In the genomic region with DNA sequence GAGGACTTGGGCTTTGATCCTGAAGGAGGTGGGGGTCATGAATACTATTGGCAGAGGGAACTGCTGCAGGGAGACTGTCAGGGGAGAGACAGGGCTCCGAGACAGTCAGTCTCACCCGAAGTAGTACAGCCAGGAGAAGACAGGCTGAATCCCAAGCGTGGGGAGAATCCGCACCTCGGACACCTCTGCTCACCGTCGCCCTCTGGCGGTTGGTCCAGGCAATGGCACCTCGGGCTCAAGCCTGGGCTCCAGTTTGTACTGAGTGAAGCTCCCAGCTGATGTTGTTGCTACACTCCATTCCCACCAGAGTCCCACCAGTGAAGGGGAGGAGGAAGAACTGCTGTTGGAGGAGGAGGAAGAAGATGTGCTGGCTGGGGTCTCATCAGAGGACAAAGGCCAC, we compare ENCODE assay signal across 8 mouse cellular contexts. TPM values are rescaled to one million over a fixed set of nuclear protein-coding genes. Genes with fewer than 3 reads are reported as not detected.
A peak's percentile ranks its signal among the peaks of the same experiment; 100 is the strongest.
DNase-seq lines count a peak whose midpoint lies in the region; ATAC-seq and TF ChIP-seq lines count a peak whose summit lies in the region.

No protein-coding gene starts in this region.

- peak; percentile 100 for TF ChIP-seq CTCF in G1E (IDR thresholded peaks at IDR 0.05; ENCODE audit: low read depth, low read length)
- TF ChIP-seq CTCF in brain, embryonic 14.5 days (IDR thresholded peaks at IDR 0.05; ENCODE audit: borderline replicate concordance, extremely low read depth, insufficient read depth, insufficient read length) = peak; percentile 98

- no peaks in the 10 kb centered on the region for H3K27me3 ChIP-seq in G1E (ENCODE audit: insufficient read depth, low read length)
- no peaks in the 10 kb centered on the region for H3K27me3 ChIP-seq in forebrain, embryonic 10.5 days (ENCODE audit: poor library complexity, severe bottlenecking)

- H3K36me3 ChIP-seq in G1E (replicated peaks) = peaks cover 44% of the 10 kb centered on the region
- H3K36me3 ChIP-seq in forebrain, embryonic 10.5 days (replicated peaks) = peaks cover 55% of the 10 kb centered on the region

- WGBS in forebrain, embryonic 10.5 days = 8% methylated on average over 9 of the region's 9 CpGs

- TF ChIP-seq POLR2A in brain, embryonic 14.5 days (IDR thresholded peaks at IDR 0.05; ENCODE audit: borderline replicate concordance, extremely low read depth, insufficient read depth, insufficient read length, poor library complexity, severe bottlenecking) = no peak

- H3K4me3 ChIP-seq in G1E (ENCODE audit: low read depth, low read length) = peak overlapping the region; percentile 92; the same call in 1 of the 2 replicates
- H3K4me3 ChIP-seq in forebrain, embryonic 10.5 days = peak overlapping the region; percentile 85

- no peaks in the 10 kb centered on the region for H3K9me3 ChIP-seq in G1E (replicated peaks)
- no peaks in the 10 kb centered on the region for H3K9me3 ChIP-seq in forebrain, embryonic 10.5 days

- peaks cover 42% of the 10 kb centered on the region for H3K4me1 ChIP-seq in G1E (ENCODE audit: insufficient read depth, low read depth, low read length)
- H3K4me1 ChIP-seq in forebrain, embryonic 10.5 days = peaks cover 45% of the 10 kb centered on the region

- no peak for ATAC-seq in G1E (ENCODE audit: extremely low read depth, insufficient number of reproducible peaks, low FRiP score, poor library complexity, severe bottlenecking)

- H3K27ac ChIP-seq in forebrain, embryonic 10.5 days = peak overlapping the region; percentile 97; the same call in 1 of the 2 replicates

- DNase-seq in G1E (ENCODE audit: low spot score) = peak; percentile 31
- peak; percentile 47 for DNase-seq in brain, embryonic 14.5 days (ENCODE audit: low read depth)
- DNase-seq in forebrain, embryonic 10.5 days (ENCODE audit: extremely low spot score, low spot score) = peak; percentile 79
- peak; percentile 89 for DNase-seq in heart, postnatal 4 days
- DNase-seq in layer of hippocampus, adult 9-10 months (ENCODE audit: low spot score) = peak; percentile 63
- DNase-seq in lung, postnatal 4 days = peak; percentile 75 to 88
- peak; percentile 40 for DNase-seq in retina, postnatal 7 days (ENCODE audit: low read depth, low spot score)
- peak; percentile 58 for DNase-seq in yolk sac, embryonic 10.5 days (ENCODE audit: low spot score)

RNA-seq across cellular contexts. Expression of a gene that starts 5.2 kb away (rescaled TPM):
- total RNA-seq in G1E (2014; fragmentation: Nextera tagmentation) (11.2 and 25.4 TPM in 2 replicates), G1E (2017) (39.1 and 43.9 TPM in 2 replicates)
- 46.2 and 48.5 TPM in 2 replicates for polyA plus RNA-seq in G1E (2012)
- 223 and 288 TPM in 2 replicates for polyA plus RNA-seq in brain, embryonic 14.5 days (2012; rRNA removed)
- 105 and 114 TPM in 2 replicates for polyA plus RNA-seq in forebrain, embryonic 10.5 days (2016; fragmentation: Nextera tagmentation; extraction: Ambion mirVana)
- total RNA-seq in heart, postnatal 4 days (2021) = 10 to 100 TPM; 42.7 to 44.7 TPM

RNA-seq across cellular contexts. Expression of a gene that starts 5.3 kb away (rescaled TPM):
- not detected in 2 replicates for total RNA-seq in G1E (2014; fragmentation: Nextera tagmentation)
- total RNA-seq in G1E (2017) = 0.27 and 0.29 TPM in 2 replicates
- not detected in 2 replicates for polyA plus RNA-seq in G1E (2012)
- 5.7 and 7.5 TPM in 2 replicates for polyA plus RNA-seq in brain, embryonic 14.5 days (2012; rRNA removed)
- 5.6 and 7.4 TPM in 2 replicates for polyA plus RNA-seq in forebrain, embryonic 10.5 days (2016; fragmentation: Nextera tagmentation; extraction: Ambion mirVana)
- total RNA-seq in heart, postnatal 4 days (2021) = 10 to 100 TPM; 13.3 to 15.2 TPM

RNA-seq across cellular contexts. Expression of a gene that starts 24.4 kb away (rescaled TPM):
- not detected in 2 replicates for total RNA-seq in G1E (2014; fragmentation: Nextera tagmentation)
- total RNA-seq in G1E (2017) = 0.27 TPM in 1 of 2 replicates, not detected in the other
- polyA plus RNA-seq in G1E (2012) = not detected in 2 replicates
- 130 and 155 TPM in 2 replicates for polyA plus RNA-seq in brain, embryonic 14.5 days (2012; rRNA removed)
- polyA plus RNA-seq in forebrain, embryonic 10.5 days (2016; fragmentation: Nextera tagmentation; extraction: Ambion mirVana) = 74.4 and 80.9 TPM in 2 replicates
- 1 to 10 TPM in 1 of 2 experiments, under 1 TPM in 1; 0.34 to 1.5 TPM for total RNA-seq in heart, postnatal 4 days (2021)

RNA-seq across cellular contexts. Expression of a gene that starts 25.8 kb away (rescaled TPM):
- total RNA-seq in G1E (2014; fragmentation: Nextera tagmentation) = 21.6 and 24.3 TPM in 2 replicates
- total RNA-seq in G1E (2017) = 28.5 and 30.1 TPM in 2 replicates
- polyA plus RNA-seq in G1E (2012) = 64.2 and 74.6 TPM in 2 replicates
- 90.3 and 121 TPM in 2 replicates for polyA plus RNA-seq in brain, embryonic 14.5 days (2012; rRNA removed)
- polyA plus RNA-seq in forebrain, embryonic 10.5 days (2016; fragmentation: Nextera tagmentation; extraction: Ambion mirVana) = 152 and 157 TPM in 2 replicates
- total RNA-seq in heart, postnatal 4 days (2021) = 10 to 100 TPM; 37.8 to 38.5 TPM

RNA-seq across cellular contexts. Expression of a gene that starts 29.6 kb away (rescaled TPM):
- 31.2 and 32.9 TPM in 2 replicates for total RNA-seq in G1E (2014; fragmentation: Nextera tagmentation)
- 29.0 and 31.3 TPM in 2 replicates for total RNA-seq in G1E (2017)
- polyA plus RNA-seq in G1E (2012) = 84.1 and 143 TPM in 2 replicates
- 9.7 and 11.3 TPM in 2 replicates for polyA plus RNA-seq in brain, embryonic 14.5 days (2012; rRNA removed)
- 53.9 and 54.7 TPM in 2 replicates for polyA plus RNA-seq in forebrain, embryonic 10.5 days (2016; fragmentation: Nextera tagmentation; extraction: Ambion mirVana)
- total RNA-seq in heart, postnatal 4 days (2021) = 10 to 100 TPM; 13.3 to 14.8 TPM

Comparison
In these comparisons a context has a peak if more than half of its experiments do, and no peak if none do; other contexts are left out.
1. DNase-seq: peak in every context shown above with its lines; median percentile 89 in heart, postnatal 4 days; 82 in lung, postnatal 4 days; 79 in forebrain, embryonic 10.5 days; 63 in layer of hippocampus, adult 9-10 months; 58 in yolk sac, embryonic 10.5 days; 47 in brain, embryonic 14.5 days; 40 in retina, postnatal 7 days; 31 in G1E.
2. RNA of a gene that starts 24.4 kb away (polyA plus RNA-seq): 130 to 155 TPM in brain, embryonic 14.5 days and 74.4 to 80.9 TPM in forebrain, embryonic 10.5 days; not detected in G1E; every median in the first group is over 10 times any median in the second.